Mouse (Mus musculus) spleen, adult 2 months (tissue): ENCODE measurements at regions not wholly inside any gene's neighbourhood (a gene's known extent, or its start where the extent isn't known, plus 50 kb on each side); places are given as distances from the start of the nearest gene placed in this dataset.

Experiments
- DNase-seq, 2 experiments: peaks; one replicate each; pipeline versions ENCODE4 v3.0.0 to v3.0.0-alpha.2; 2012 to 2021; ENCODE audit warnings: low spot score in 2 of 2, low read depth in 1 of 2
- H3K27ac ChIP-seq: fragments of 200-500 bp; 2 replicates; pipeline ENCODE4 v1.5.1; 2012; ENCODE audit warnings: low read length, inconsistent platforms; ENCODE audit not compliant: insufficient read depth
- H3K27me3 ChIP-seq: fragments of 200-500 bp; 2 replicates; pipeline ENCODE4 v1.6.1; 2012; ENCODE audit warnings: mild to moderate bottlenecking, moderate library complexity, low read length, inconsistent platforms; ENCODE audit not compliant: control insufficient read depth, insufficient read depth
- H3K36me3 ChIP-seq: fragments of 200-500 bp; 2 replicates; pipeline ENCODE4 v1.6.1; 2012; ENCODE audit warnings: mild to moderate bottlenecking, low read length, inconsistent platforms; ENCODE audit not compliant: control insufficient read depth, insufficient read depth
- H3K4me1 ChIP-seq: fragments of 200-500 bp; 2 replicates; pipeline ENCODE4 v1.6.1; 2011; ENCODE audit warnings: inconsistent platforms; ENCODE audit not compliant: control insufficient read depth, insufficient read depth, insufficient read length
- H3K4me3 ChIP-seq: fragments of 200-500 bp; 2 replicates; pipeline ENCODE4 v1.5.1; 2011; ENCODE audit warnings: mild to moderate bottlenecking, inconsistent platforms; ENCODE audit not compliant: insufficient read depth, insufficient read length; ENCODE audit errors: extremely low read depth
- CTCF ChIP-seq: fragments of 200-500 bp; IDR thresholded peaks from 2 replicates; pipeline ENCODE4 v1.5.1; 2011; ENCODE audit warnings: mild to moderate bottlenecking, inconsistent platforms; ENCODE audit not compliant: insufficient read depth, insufficient read length, insufficient replicate concordance; ENCODE audit errors: extremely low read depth
- POLR2A ChIP-seq: fragments of 200-500 bp; IDR thresholded peaks from 2 replicates; pipeline ENCODE4 v1.6.1; 2011; ENCODE audit warnings: low read depth, low read length, inconsistent platforms
- WGBS: fragments of 180-500 bp; shearing (Covaris S2); methylation state at CpG from one replicate; pipeline ENCODE4 v1.1.7; 2018; 5-methylcytosine and 5-hydroxymethylcytosine counted together

DNA sequence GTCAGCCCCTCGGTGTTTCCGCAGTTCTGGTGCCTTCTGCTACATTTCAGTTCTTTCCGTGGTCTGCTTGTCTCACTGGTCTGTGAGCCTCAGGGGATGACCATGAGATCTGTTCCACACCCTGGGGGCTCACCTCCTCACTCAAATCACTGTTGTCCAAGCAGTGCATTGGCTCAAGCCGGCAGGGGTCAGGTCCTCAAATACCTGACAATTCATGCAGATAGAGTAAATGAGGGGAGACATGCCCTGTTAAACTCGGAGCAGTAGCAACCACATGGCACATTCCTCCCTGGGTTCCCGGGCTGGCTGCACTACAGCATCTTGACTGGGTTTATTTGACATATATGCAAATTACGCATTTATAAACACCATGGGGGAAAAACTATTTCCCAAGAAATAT is 84.0 kb upstream of the Zmiz1 start:
- no peak overlapping the region for H3K27ac ChIP-seq
- no peaks in the 10 kb centered on the region for H3K36me3 ChIP-seq
- H3K27me3 ChIP-seq: no peaks in the 10 kb centered on the region
- WGBS: 90% methylated on average over 7 of the region's 7 CpGs
- TF ChIP-seq POLR2A (no peak), CTCF (no peak)
- H3K4me3 ChIP-seq: no peak overlapping the region
- DNase-seq: no peak
- no peaks in the 10 kb centered on the region; the same call in 1 of the 2 replicates for H3K4me1 ChIP-seq

DNA sequence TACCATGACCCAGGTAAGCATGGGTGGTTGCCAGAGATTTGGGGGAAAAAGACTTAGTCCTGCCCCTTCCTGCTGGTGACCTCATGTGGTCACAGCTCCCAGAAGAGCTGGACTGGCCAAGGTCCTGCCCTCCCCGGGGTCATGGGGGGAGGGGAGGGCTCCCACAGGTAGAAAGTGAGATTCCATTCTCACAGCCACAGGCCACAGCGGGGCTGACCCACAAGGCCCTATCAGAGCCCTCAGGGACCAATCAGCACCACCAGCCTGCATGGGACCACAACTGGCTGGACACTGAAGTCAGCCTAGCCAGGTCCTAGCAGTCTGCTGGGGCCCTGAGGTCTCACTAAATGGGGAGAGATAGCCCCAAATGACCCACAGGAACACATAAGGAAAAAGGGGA is 81.9 kb upstream of the Zmiz1 start:
- DNase-seq: no peak
- Histone ChIP-seq H3K4me3 (no peak overlapping the region), H3K4me1 (no peaks in the 10 kb centered on the region; the same call in 1 of the 2 replicates), H3K36me3 (no peaks in the 10 kb centered on the region), H3K27me3 (no peaks in the 10 kb centered on the region), H3K27ac (no peak overlapping the region)
- no peak for TF ChIP-seq POLR2A
- TF ChIP-seq CTCF: no peak
- 87% methylated on average over 2 of the region's 2 CpGs for WGBS

GRCm38 (mm10) chr14:25377554-25377899 is 81.5 kb upstream of the Zmiz1 start:
- 16% methylated on average over 8 of the region's 8 CpGs for WGBS
- Histone ChIP-seq H3K27me3 (no peaks in the 10 kb centered on the region), H3K27ac (peak overlapping the region; percentile 60), H3K4me1 (no peaks in the 10 kb centered on the region; the same call in 1 of the 2 replicates), H3K4me3 (peak overlapping the region; percentile 67; the same call in 1 of the 2 replicates), H3K36me3 (no peaks in the 10 kb centered on the region)
- no peak for DNase-seq
- no peak for TF ChIP-seq CTCF
- TF ChIP-seq POLR2A: no peak

GRCm38 (mm10) chr14:25377900-25378716 is 80.9 kb upstream of the Zmiz1 start:
- H3K27me3 ChIP-seq: no peaks in the 10 kb centered on the region
- TF ChIP-seq CTCF: no peak

GRCm38 (mm10) chr14:25378717-25379224 is 80.2 kb upstream of the Zmiz1 start:
- H3K4me1 ChIP-seq: no peaks in the 10 kb centered on the region; the same call in 1 of the 2 replicates
- H3K27ac ChIP-seq: peak overlapping the region; percentile 86
- DNase-seq: peak; percentile 15 to 54
- H3K36me3 ChIP-seq: no peaks in the 10 kb centered on the region
- TF ChIP-seq POLR2A (no peak), CTCF (no peak)
- no peaks in the 10 kb centered on the region for H3K27me3 ChIP-seq
- peak overlapping the region; percentile 67 for H3K4me3 ChIP-seq
- 4% methylated on average over 13 of the region's 13 CpGs for WGBS

More at GRCm38 (mm10) chr14:25377900-25378716, 80.9 kb upstream of the Zmiz1 start:
- Histone ChIP-seq H3K4me3 (peak overlapping the region; percentile 67), H3K4me1 (no peaks in the 10 kb centered on the region; the same call in 1 of the 2 replicates), H3K36me3 (no peaks in the 10 kb centered on the region), H3K27ac (peak overlapping the region; percentile 86)
- WGBS: 2% methylated on average over 45 of the region's 54 CpGs
- DNase-seq: peak; percentile 58 to 80

DNA sequence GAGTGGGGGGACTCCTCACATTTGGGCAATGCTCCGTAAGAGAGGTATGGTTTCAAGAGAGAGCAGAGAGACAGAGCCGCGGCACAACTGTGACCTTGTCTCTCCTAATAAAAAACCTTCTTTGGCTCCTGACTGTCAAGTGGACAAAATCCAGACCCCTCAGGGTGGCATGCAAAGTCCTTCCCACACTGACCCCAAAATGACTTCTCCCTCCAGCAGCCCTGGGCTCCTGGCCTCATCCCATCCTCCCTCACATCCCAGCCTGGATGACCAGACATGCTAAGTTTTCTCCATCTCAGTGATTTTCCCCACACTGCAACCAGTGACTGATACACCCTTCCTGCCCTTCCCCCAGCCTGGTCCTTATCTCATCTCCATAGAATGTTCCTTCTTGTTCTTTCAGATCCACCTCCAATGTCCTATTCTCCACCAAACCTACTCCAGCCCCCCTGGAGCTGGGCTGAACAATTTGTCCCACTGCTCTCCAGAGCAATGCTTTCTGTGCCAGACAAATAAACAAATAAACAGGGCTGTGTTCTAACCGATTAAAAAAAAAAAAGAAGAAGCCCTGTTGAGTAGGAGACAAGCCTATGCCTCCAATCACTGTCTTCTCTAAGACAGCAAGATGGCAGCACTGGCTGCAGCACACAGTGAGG is 75.7 kb upstream of the Zmiz1 start:
- DNase-seq: no peak
- Histone ChIP-seq H3K27ac (no peak overlapping the region), H3K4me3 (no peak overlapping the region), H3K36me3 (no peaks in the 10 kb centered on the region), H3K4me1 (no peaks in the 10 kb centered on the region; the same call in 1 of the 2 replicates), H3K27me3 (no peaks in the 10 kb centered on the region)
- WGBS: 74% methylated on average over 4 of the region's 4 CpGs
- TF ChIP-seq CTCF: no peak
- no peak for TF ChIP-seq POLR2A
